Mouse (Mus musculus): ENCODE data around the gene Eml4. TPM values are rescaled to one million over a fixed set of nuclear protein-coding genes. Genes with fewer than 3 reads are reported as not detected.

Eml4 gene
- polyA plus RNA-seq, 1 experiment from 2014 or later: 52.6 TPM

- Histone ChIP-seq H3K27ac (no peak overlapping the region), H3K4me1 (peaks cover 11% of the 10 kb centered on the region; the same call in 1 of the 2 replicates), H3K27me3 (replicated peaks) (no peaks in the 10 kb centered on the region), H3K36me3 (no peaks in the 10 kb centered on the region), H3K4me3 (0 out of 2 replicates have a peak overlapping the region, but pooled peaks have one; percentile 13), H3K4me2 (replicated peaks) (peak overlapping the region; percentile 56), H3K9me3 (no peaks in the 10 kb centered on the region), H3K9ac (peak overlapping the region; percentile 38; the same call in 1 of the 2 replicates)
- 13% methylated on average over 25 of the region's 25 CpGs for WGBS
- peak; percentile 53; the same call in 1 of the 2 replicates for ATAC-seq (ENCODE audit: low FRiP score, low read depth)
Measured at GRCm38 (mm10) chr17:83322621-83323335, 28.0 kb upstream of the Eml4 start.

- WGBS: 52% methylated on average over 19 of the region's 19 CpGs
- ATAC-seq (ENCODE audit: low FRiP score, low read depth): no peak
Measured at GRCm38 (mm10) chr17:83323410-83324268, 27.1 kb upstream of the Eml4 start.

GRCm38 (mm10) chr17:83324269-83324616 is 26.5 kb upstream of the Eml4 start:
- Histone ChIP-seq H3K4me3 (no peak overlapping the region), H3K4me2 (replicated peaks) (no peak overlapping the region), H3K9ac (no peak overlapping the region), H3K27me3 (replicated peaks) (no peaks in the 10 kb centered on the region), H3K4me1 (peaks cover 11% of the 10 kb centered on the region; the same call in 1 of the 2 replicates), H3K27ac (no peak overlapping the region), H3K9me3 (no peaks in the 10 kb centered on the region), H3K36me3 (no peaks in the 10 kb centered on the region)
- WGBS: 90% methylated on average over 11 of the region's 11 CpGs
- no peak for ATAC-seq (ENCODE audit: low FRiP score, low read depth)

More at GRCm38 (mm10) chr17:83323410-83324268, 27.1 kb upstream of the Eml4 start:
- Histone ChIP-seq H3K27ac (no peak overlapping the region), H3K4me2 (replicated peaks) (no peak overlapping the region), H3K4me1 (peaks cover 11% of the 10 kb centered on the region; the same call in 1 of the 2 replicates), H3K36me3 (no peaks in the 10 kb centered on the region), H3K9me3 (no peaks in the 10 kb centered on the region), H3K4me3 (no peak overlapping the region), H3K27me3 (replicated peaks) (no peaks in the 10 kb centered on the region), H3K9ac (no peak overlapping the region)

- Histone ChIP-seq H3K4me2 (replicated peaks) (peak overlapping the region; percentile 42), H3K4me3 (no peak overlapping the region), H3K9ac (no peak overlapping the region), H3K27ac (no peak overlapping the region), H3K9me3 (no peaks in the 10 kb centered on the region), H3K27me3 (replicated peaks) (no peaks in the 10 kb centered on the region), H3K4me1 (no peaks in the 10 kb centered on the region), H3K36me3 (no peaks in the 10 kb centered on the region)
- ATAC-seq (ENCODE audit: low FRiP score, low read depth): no peak
- 50% methylated on average over 13 of the region's 13 CpGs for WGBS
Measured at GRCm38 (mm10) chr17:83335183-83335584, 15.5 kb upstream of the Eml4 start.

- no peaks in the 10 kb centered on the region for H3K4me1 ChIP-seq
- no peak overlapping the region for H3K4me2 ChIP-seq (replicated peaks)
- no peak overlapping the region for H3K9ac ChIP-seq
- H3K4me3 ChIP-seq: no peak overlapping the region
- H3K27ac ChIP-seq: no peak overlapping the region
- WGBS: 77% methylated on average over 13 of the region's 13 CpGs
- no peak for ATAC-seq (ENCODE audit: low FRiP score, low read depth)
- no peaks in the 10 kb centered on the region for H3K9me3 ChIP-seq
- H3K27me3 ChIP-seq (replicated peaks): no peaks in the 10 kb centered on the region
- no peaks in the 10 kb centered on the region for H3K36me3 ChIP-seq
Measured at GRCm38 (mm10) chr17:83337051-83337898, 13.5 kb upstream of the Eml4 start.

GRCm38 (mm10) chr17:83339368-83340085 is 11.2 kb upstream of the Eml4 start:
- no peak overlapping the region for H3K4me3 ChIP-seq
- H3K9me3 ChIP-seq: no peaks in the 10 kb centered on the region
- H3K4me2 ChIP-seq (replicated peaks): no peak overlapping the region
- no peaks in the 10 kb centered on the region for H3K4me1 ChIP-seq
- H3K27me3 ChIP-seq (replicated peaks): no peaks in the 10 kb centered on the region
- 80% methylated on average over 13 of the region's 13 CpGs for WGBS
- no peak overlapping the region for H3K27ac ChIP-seq
- no peak overlapping the region for H3K9ac ChIP-seq
- no peak for ATAC-seq (ENCODE audit: low FRiP score, low read depth)
- no peaks in the 10 kb centered on the region for H3K36me3 ChIP-seq

GRCm38 (mm10) chr17:83340895-83341524 is 9.7 kb upstream of the Eml4 start:
- H3K4me2 ChIP-seq (replicated peaks): no peak overlapping the region
- no peak overlapping the region for H3K9ac ChIP-seq
- H3K4me3 ChIP-seq: no peak overlapping the region
- no peaks in the 10 kb centered on the region for H3K9me3 ChIP-seq
- no peaks in the 10 kb centered on the region for H3K4me1 ChIP-seq
- H3K36me3 ChIP-seq: no peaks in the 10 kb centered on the region
- no peak overlapping the region for H3K27ac ChIP-seq
- ATAC-seq (ENCODE audit: low FRiP score, low read depth): no peak
- no peaks in the 10 kb centered on the region for H3K27me3 ChIP-seq (replicated peaks)
- 81% methylated on average over 16 of the region's 16 CpGs for WGBS

GRCm38 (mm10) chr17:83344226-83344625 is 6.5 kb upstream of the Eml4 start:
- no peak for ATAC-seq (ENCODE audit: low FRiP score, low read depth)
- Histone ChIP-seq H3K4me2 (replicated peaks) (no peak overlapping the region), H3K27ac (no peak overlapping the region), H3K4me1 (no peaks in the 10 kb centered on the region), H3K36me3 (no peaks in the 10 kb centered on the region), H3K4me3 (no peak overlapping the region), H3K9me3 (no peaks in the 10 kb centered on the region), H3K9ac (no peak overlapping the region), H3K27me3 (replicated peaks) (no peaks in the 10 kb centered on the region)
- 84% methylated on average over 7 of the region's 7 CpGs for WGBS

GRCm38 (mm10) chr17:83348056-83348822 is 2.5 kb upstream of the Eml4 start:
- no peak overlapping the region for H3K27ac ChIP-seq
- no peak overlapping the region for H3K4me2 ChIP-seq (replicated peaks)
- H3K27me3 ChIP-seq (replicated peaks): no peaks in the 10 kb centered on the region
- H3K9ac ChIP-seq: no peak overlapping the region
- 90% methylated on average over 9 of the region's 9 CpGs for WGBS
- no peak for ATAC-seq (ENCODE audit: low FRiP score, low read depth)
- H3K4me1 ChIP-seq: peaks cover 11% of the 10 kb centered on the region
- no peaks in the 10 kb centered on the region for H3K36me3 ChIP-seq
- H3K4me3 ChIP-seq: no peak overlapping the region
- H3K9me3 ChIP-seq: no peaks in the 10 kb centered on the region

GRCm38 (mm10) chr17:83351119-83351531 is 394 bp downstream of the Eml4 start:
- peak; percentile 85 for ATAC-seq (ENCODE audit: low FRiP score, low read depth)
- no peaks in the 10 kb centered on the region for H3K36me3 ChIP-seq
- under 1% methylated on average over 29 of the region's 57 CpGs for WGBS

More at GRCm38 (mm10) chr17:83351119-83351531, 394 bp downstream of the Eml4 start:
- Histone ChIP-seq H3K4me1 (peaks cover 16% of the 10 kb centered on the region), H3K27me3 (replicated peaks) (no peaks in the 10 kb centered on the region), H3K4me3 (peak overlapping the region; percentile 90), H3K9me3 (no peaks in the 10 kb centered on the region), H3K4me2 (replicated peaks) (peak overlapping the region; percentile 73), H3K9ac (peak overlapping the region; percentile 95), H3K27ac (peak overlapping the region; percentile 82)
